ENCODE assay signal across 9 mouse cellular contexts in genomic region chr2:60802191-60802590, GRCm38 (mm10).
DNase-seq lines count a peak whose midpoint lies in the region; ATAC-seq and TF ChIP-seq lines count a peak whose summit lies in the region.
"Had no signal": no experiment of that assay in that cellular context is flagged by ENCODE, and none has a peak within 500 bp of the region (broad histone marks: within the 10 kb centered on the region; RNA-seq: fewer than 3 reads in every experiment).

No protein-coding gene starts in this region.

- no peak overlapping the region for H3K9ac ChIP-seq in kidney, embryonic 15.5 days
- H3K9ac ChIP-seq: embryonic facial prominence, embryonic 13.5 days had no signal

- H3K27me3 ChIP-seq in Patski, result no peaks in the 10 kb centered on the region
- H3K27me3 ChIP-seq in kidney, embryonic 15.5 days, result no peaks in the 10 kb centered on the region
- H3K27me3 ChIP-seq in thymus, adult 2 months (ENCODE audit: control insufficient read depth, insufficient read depth, low read length), result no peaks in the 10 kb centered on the region
- H3K27me3 ChIP-seq: embryonic facial prominence, embryonic 13.5 days had no signal

- peaks cover 9% of the 10 kb centered on the region; the same call in 1 of the 2 replicates for H3K36me3 ChIP-seq in kidney, embryonic 15.5 days
- H3K36me3 ChIP-seq in thymus, adult 2 months (ENCODE audit: control insufficient read depth, insufficient read depth, low read length), result no peaks in the 10 kb centered on the region; the same call in 1 of the 2 replicates
- H3K36me3 ChIP-seq: embryonic facial prominence, embryonic 13.5 days had no signal

- no peak for ATAC-seq in Patski
- no peak for ATAC-seq in kidney, embryonic 15.5 days (replicated peaks; ENCODE audit: low FRiP score)
- 0 out of 2 replicates have a peak, but pooled peaks have one; percentile 37 for ATAC-seq in megakaryocyte-erythroid progenitor cell, adult 5-6 weeks (replicated peaks; ENCODE audit: low FRiP score, low TSS enrichment, poor library complexity, severe bottlenecking)
- no peak for ATAC-seq in erythroid progenitor cell, adult 5-6 weeks (replicated peaks; ENCODE audit: low FRiP score, poor library complexity, severe bottlenecking)

- CTCF ChIA-PET in Patski (lab: Charles Lee), result interaction anchor here (0.8 to 2.4 kb wide), 7 partner anchors 12 to 653 kb away, joined by 3 to 8 read pairs (median 5); no protein-coding TSS in a partner anchor

- peak overlapping the region; percentile 49; the same call in 1 of the 2 replicates for H3K4me2 ChIP-seq in kidney, embryonic 15.5 days

- in situ Hi-C loops in Patski (cut with MboI; ENCODE audit: low pct_unique_long_range_greater_than_20kb), result loop anchor here (5.0 to 10.0 kb wide), 4 partner anchors 75 to 653 kb away; partner anchors contain the start of gene Rbms1

- peaks cover 61% of the 10 kb centered on the region for H3K4me1 ChIP-seq in kidney, embryonic 15.5 days
- H3K4me1 ChIP-seq in thymus, adult 2 months (replicated peaks; ENCODE audit: control insufficient read depth, insufficient read depth, low read length), result peaks cover 2% of the 10 kb centered on the region; the same call in 1 of the 2 replicates

- DNase-seq in layer of hippocampus, adult 11-12 months (ENCODE audit: low spot score), result peak; percentile 15
- no peak for DNase-seq in layer of hippocampus, postnatal 14 days (ENCODE audit: low spot score in 2 of 2)
- no peak for DNase-seq in Patski (ENCODE audit: low read depth, low spot score)
- peak; percentile 28 to 46 for DNase-seq in cerebellum, postnatal 36 days
- no peak for DNase-seq in thymus, adult 2 months

- no peak overlapping the region for H3K4me3 ChIP-seq in kidney, embryonic 15.5 days (replicated peaks)
- H3K4me3 ChIP-seq in thymus, adult 2 months (ENCODE audit: control insufficient read depth, insufficient read depth, low read length), result no peak overlapping the region
- H3K4me3 ChIP-seq: embryonic facial prominence, embryonic 13.5 days had no signal

- H3K9me3 ChIP-seq in kidney, embryonic 15.5 days (replicated peaks), result no peaks in the 10 kb centered on the region
- H3K9me3 ChIP-seq: embryonic facial prominence, embryonic 13.5 days had no signal

- peak; percentile 69 for TF ChIP-seq CTCF in Patski (IDR thresholded peaks at IDR 0.05)
- no peak for TF ChIP-seq CTCF in thymus, adult 2 months (IDR thresholded peaks at IDR 0.05; ENCODE audit: borderline replicate concordance, control insufficient read depth, extremely low read depth, insufficient read depth, low read length, poor library complexity)

- no peak overlapping the region for H3K27ac ChIP-seq in kidney, embryonic 15.5 days
- H3K27ac ChIP-seq in thymus, adult 2 months (ENCODE audit: control insufficient read depth, insufficient read depth, low read length), result no peak overlapping the region
- H3K27ac ChIP-seq: embryonic facial prominence, embryonic 13.5 days had no signal

- POLR2A ChIA-PET in Patski (lab: Charles Lee), result no interaction called here

- TF ChIP-seq POLR2A in thymus, adult 2 months (IDR thresholded peaks at IDR 0.05; ENCODE audit: control insufficient read depth, extremely low read depth, insufficient read depth, low read length, poor library complexity), result no peak

- WGBS in kidney, embryonic 15.5 days, result 28% methylated on average over 4 of the region's 4 CpGs
- 79% methylated on average over 4 of the region's 4 CpGs for WGBS in thymus, adult 2 months

Comparison
In these comparisons a context has a peak if more than half of its experiments do, and no peak if none do; other contexts are left out.
1. DNase-seq: peak in layer of hippocampus, adult 11-12 months (single experiment) and cerebellum, postnatal 36 days (2 of 2); none in layer of hippocampus, postnatal 14 days (0 of 2), Patski (single experiment) and thymus, adult 2 months (single experiment).